Mouse (Mus musculus) forebrain, embryonic 12.5 days (tissue): ENCODE measurements around the gene Exosc8. TPM values are rescaled to one million over a fixed set of nuclear protein-coding genes. Genes with fewer than 3 reads are reported as not detected.

Source experiments
- ATAC-seq: fragments of 200-750 bp; cut with Nextera tagmentation; 2 replicates; pipeline ENCODE4 v1.8.0; 2017; ENCODE audit warnings: moderate TSS enrichment; ENCODE audit not compliant: low FRiP score
- H3K27ac ChIP-seq: fragments of 300-500 bp; sonication (generic); 2 replicates; pipeline ENCODE4 v1.5.1; 2016; ENCODE audit warnings: mild to moderate bottlenecking
- H3K27me3 ChIP-seq: fragments of 300-500 bp; sonication (generic); 2 replicates; pipeline ENCODE4 v1.6.1; 2016; ENCODE audit warnings: mild to moderate bottlenecking
- H3K36me3 ChIP-seq: fragments of 300-500 bp; sonication (generic); replicated peaks from 2 replicates; pipeline ENCODE4 v1.6.1; 2016; ENCODE audit warnings: mild to moderate bottlenecking
- H3K4me1 ChIP-seq: fragments of 300-500 bp; sonication (generic); 2 replicates; pipeline ENCODE4 v1.6.1; 2016
- H3K4me2 ChIP-seq: fragments of 300-500 bp; sonication (generic); 2 replicates; pipeline ENCODE4 v1.6.1; 2016; ENCODE audit warnings: mild to moderate bottlenecking, moderate library complexity
- H3K4me3 ChIP-seq: fragments of 300-500 bp; sonication (generic); replicated peaks from 2 replicates; pipeline ENCODE4 v1.5.1; 2016; ENCODE audit warnings: mild to moderate bottlenecking
- H3K9ac ChIP-seq: fragments of 300-500 bp; sonication (generic); 2 replicates; pipeline ENCODE4 v1.6.1; 2016; ENCODE audit warnings: mild to moderate bottlenecking
- H3K9me3 ChIP-seq: fragments of 300-500 bp; sonication (generic); 2 replicates; pipeline ENCODE4 v1.6.1; 2016
- WGBS: fragments of 180-500 bp; shearing (Covaris S2); methylation state at CpG from one replicate; pipeline ENCODE4 v1.1.7; 2016; 5-methylcytosine and 5-hydroxymethylcytosine counted together
- polyA plus RNA-seq: library from polyadenylated mRNA; unstranded; fragments of >200 nt; fragmentation: Nextera tagmentation; extraction: Ambion mirVana; gene quantifications from 2 replicates; pipeline ENCODE4 v1.2.1, GENCODE M21; 2016

Gene Exosc8
- polyA plus RNA-seq, 1 experiment from 2014 or later: 125 TPM

GRCm38 (mm10) chr3:54759211-54759610 is 24.0 kb upstream of the Exosc8 start:
- WGBS: 80% methylated on average over 9 of the region's 9 CpGs
- Histone ChIP-seq H3K4me2 (no peak overlapping the region), H3K4me3 (no peak overlapping the region), H3K27ac (no peak overlapping the region), H3K4me1 (peaks cover 18% of the 10 kb centered on the region), H3K9ac (no peak overlapping the region), H3K36me3 (no peaks in the 10 kb centered on the region), H3K27me3 (peaks cover 21% of the 10 kb centered on the region), H3K9me3 (no peaks in the 10 kb centered on the region)
- no peak for ATAC-seq

- H3K9ac ChIP-seq: no peak overlapping the region
- peaks cover 23% of the 10 kb centered on the region for H3K27me3 ChIP-seq
- no peaks in the 10 kb centered on the region for H3K36me3 ChIP-seq
- no peak overlapping the region for H3K4me2 ChIP-seq
- H3K9me3 ChIP-seq: no peaks in the 10 kb centered on the region
- H3K4me3 ChIP-seq: no peak overlapping the region
- no peak overlapping the region for H3K27ac ChIP-seq
- peaks cover 18% of the 10 kb centered on the region for H3K4me1 ChIP-seq
- no peak for ATAC-seq
- 90% methylated on average over 8 of the region's 8 CpGs for WGBS
Measured at GRCm38 (mm10) chr3:54757446-54757845, 22.3 kb upstream of the Exosc8 start.

- Histone ChIP-seq H3K27ac (no peak overlapping the region), H3K9me3 (no peaks in the 10 kb centered on the region), H3K4me3 (peak overlapping the region; percentile 60), H3K4me1 (peaks cover 18% of the 10 kb centered on the region), H3K36me3 (peaks cover 12% of the 10 kb centered on the region), H3K4me2 (peak overlapping the region; percentile 100), H3K27me3 (peaks cover 23% of the 10 kb centered on the region), H3K9ac (peak overlapping the region; percentile 69; the same call in 1 of the 2 replicates)
- peak; percentile 44; the same call in 1 of the 2 replicates for ATAC-seq
- 0% methylated on average over 11 of the region's 11 CpGs for WGBS
Measured at GRCm38 (mm10) chr3:54756058-54756457, 20.9 kb upstream of the Exosc8 start.

- Histone ChIP-seq H3K27ac (no peak within 1 kb of the TSS), H3K9me3 (no peaks in the 10 kb centered on the region), H3K9ac (peak within 1 kb of the TSS; percentile 69), H3K27me3 (peaks cover 23% of the 10 kb centered on the region), H3K4me2 (peak within 1 kb of the TSS; percentile 100), H3K4me1 (peaks cover 18% of the 10 kb centered on the region), H3K4me3 (peak within 1 kb of the TSS; percentile 60), H3K36me3 (peaks cover 18% of the 10 kb centered on the region)
- peak; percentile 87 for ATAC-seq
- under 1% methylated on average over 65 of the region's 66 CpGs for WGBS
Measured at GRCm38 (mm10) chr3:54755145-54756041, 20.2 kb upstream of the Exosc8 start, which contains the start of gene Smad9. Smad9 (plus strand) TSS chr3:54755582.

GRCm38 (mm10) chr3:54753411-54753810 is 18.2 kb upstream of the Exosc8 start:
- WGBS: 76% methylated on average over 4 of the region's 4 CpGs

GRCm38 (mm10) chr3:54745799-54746198 is 10.6 kb upstream of the Exosc8 start:
- Histone ChIP-seq H3K9ac (no peak overlapping the region), H3K4me1 (no peaks in the 10 kb centered on the region), H3K4me2 (no peak overlapping the region), H3K36me3 (peaks cover 98% of the 10 kb centered on the region), H3K4me3 (no peak overlapping the region), H3K9me3 (no peaks in the 10 kb centered on the region), H3K27ac (no peak overlapping the region), H3K27me3 (no peaks in the 10 kb centered on the region)
- no peak for ATAC-seq
- WGBS: 59% methylated on average over 5 of the region's 5 CpGs

More at GRCm38 (mm10) chr3:54753411-54753810, 18.2 kb upstream of the Exosc8 start:
- H3K4me1 ChIP-seq: peaks cover 18% of the 10 kb centered on the region
- no peak overlapping the region for H3K27ac ChIP-seq
- no peak overlapping the region for H3K9ac ChIP-seq
- no peak for ATAC-seq
- no peak overlapping the region for H3K4me3 ChIP-seq
- H3K36me3 ChIP-seq: peaks cover 37% of the 10 kb centered on the region
- peaks cover 23% of the 10 kb centered on the region for H3K27me3 ChIP-seq
- no peak overlapping the region for H3K4me2 ChIP-seq
- H3K9me3 ChIP-seq: no peaks in the 10 kb centered on the region

- Histone ChIP-seq H3K4me1 (no peaks in the 10 kb centered on the region), H3K27ac (no peak overlapping the region), H3K4me3 (no peak overlapping the region), H3K9me3 (no peaks in the 10 kb centered on the region), H3K27me3 (no peaks in the 10 kb centered on the region), H3K9ac (no peak overlapping the region), H3K4me2 (no peak overlapping the region), H3K36me3 (peaks cover 76% of the 10 kb centered on the region)
- 97% methylated on average over 11 of the region's 11 CpGs for WGBS
- ATAC-seq: no peak
Measured at GRCm38 (mm10) chr3:54741965-54742364, 6.8 kb upstream of the Exosc8 start.

- H3K27me3 ChIP-seq: no peaks in the 10 kb centered on the region
- H3K36me3 ChIP-seq: peaks cover 40% of the 10 kb centered on the region
- no peak overlapping the region for H3K4me3 ChIP-seq
- no peak overlapping the region for H3K27ac ChIP-seq
- no peak overlapping the region for H3K9ac ChIP-seq
- H3K4me2 ChIP-seq: no peak overlapping the region
- ATAC-seq: no peak
- WGBS: 96% methylated on average over 8 of the region's 8 CpGs
- no peaks in the 10 kb centered on the region for H3K9me3 ChIP-seq
- H3K4me1 ChIP-seq: peaks cover 11% of the 10 kb centered on the region
Measured at GRCm38 (mm10) chr3:54737317-54737716, 2.1 kb upstream of the Exosc8 start.

GRCm38 (mm10) chr3:54736101-54736927 is 1.1 kb upstream of the Exosc8 start:
- ATAC-seq: no peak
- Histone ChIP-seq H3K4me2 (peak overlapping the region; percentile 68), H3K4me1 (peaks cover 11% of the 10 kb centered on the region), H3K36me3 (peaks cover 37% of the 10 kb centered on the region), H3K27me3 (no peaks in the 10 kb centered on the region), H3K9ac (peak overlapping the region; percentile 93), H3K27ac (peak overlapping the region; percentile 99; the same call in 1 of the 2 replicates), H3K4me3 (peak overlapping the region; percentile 90), H3K9me3 (no peaks in the 10 kb centered on the region)
- WGBS: 61% methylated on average over 18 of the region's 18 CpGs

GRCm38 (mm10) chr3:54734411-54735246 is 564 bp downstream of the Exosc8 start:
- H3K4me1 ChIP-seq: peaks cover 11% of the 10 kb centered on the region

GRCm38 (mm10) chr3:54732371-54732770 is 2.8 kb downstream of the Exosc8 start:
- Histone ChIP-seq H3K9me3 (no peaks in the 10 kb centered on the region), H3K4me3 (no peak overlapping the region), H3K27me3 (no peaks in the 10 kb centered on the region), H3K27ac (no peak overlapping the region), H3K36me3 (peaks cover 49% of the 10 kb centered on the region), H3K4me1 (peaks cover 11% of the 10 kb centered on the region), H3K9ac (no peak overlapping the region), H3K4me2 (no peak overlapping the region)
- 94% methylated on average over 4 of the region's 4 CpGs for whole genome bisulfite sequencing
- ATAC-seq: no peak

More at GRCm38 (mm10) chr3:54734411-54735246, 564 bp downstream of the Exosc8 start:
- Histone ChIP-seq H3K9me3 (no peaks in the 10 kb centered on the region), H3K9ac (peak overlapping the region; percentile 93), H3K4me3 (peak overlapping the region; percentile 90), H3K4me2 (peak overlapping the region; percentile 68), H3K27ac (peak overlapping the region; percentile 99), H3K27me3 (no peaks in the 10 kb centered on the region), H3K36me3 (peaks cover 38% of the 10 kb centered on the region)
- ATAC-seq: peak; percentile 95
- WGBS: under 1% methylated on average over 84 of the region's 84 CpGs
